Mouse (Mus musculus) heart, embryonic 16.5 days (tissue): ENCODE results near the gene Cox11. TPM values are rescaled to one million over a fixed set of nuclear protein-coding genes. Genes with fewer than 3 reads are reported as not detected.

Source experiments
- ATAC-seq: fragments of 200-750 bp; cut with Nextera tagmentation; replicated peaks from 2 replicates; pipeline ENCODE4 v1.8.0; 2017; ENCODE audit warnings: moderate number of reproducible peaks; ENCODE audit not compliant: insufficient read depth, low FRiP score; ENCODE audit errors: extremely low read depth
- H3K27ac ChIP-seq: fragments of 300-500 bp; sonication (generic); 2 replicates; pipeline ENCODE4 v1.5.1; 2014; ENCODE audit warnings: mild to moderate bottlenecking, low read length, control low read depth, moderate library complexity
- H3K27me3 ChIP-seq: fragments of 300-500 bp; sonication (generic); 2 replicates; pipeline ENCODE4 v1.6.1; 2014; ENCODE audit warnings: low read length, mixed read lengths; ENCODE audit not compliant: control insufficient read depth, insufficient read depth
- H3K36me3 ChIP-seq: fragments of 300-500 bp; sonication (generic); 2 replicates; pipeline ENCODE4 v1.6.1; 2014; ENCODE audit not compliant: control insufficient read depth, insufficient read depth
- H3K4me1 ChIP-seq: fragments of 300-500 bp; sonication (generic); 2 replicates; pipeline ENCODE4 v1.6.1; 2014; ENCODE audit warnings: low read length, mixed read lengths; ENCODE audit not compliant: control insufficient read depth, insufficient read depth
- H3K4me2 ChIP-seq: fragments of 300-500 bp; sonication (generic); 2 replicates; pipeline ENCODE4 v1.6.1; 2014; ENCODE audit warnings: low read depth, mild to moderate bottlenecking, control low read depth, low read length
- H3K4me3 ChIP-seq: fragments of 300-500 bp; sonication (generic); 2 replicates; pipeline ENCODE4 v1.5.1; 2014; ENCODE audit warnings: mild to moderate bottlenecking, control low read depth, low read length
- H3K9ac ChIP-seq: fragments of 300-500 bp; sonication (generic); 2 replicates; pipeline ENCODE4 v1.6.1; 2014; ENCODE audit warnings: low read length, control low read depth
- H3K9me3 ChIP-seq: fragments of 300-500 bp; sonication (generic); replicated peaks from 2 replicates; pipeline ENCODE4 v1.6.1; 2016; ENCODE audit warnings: low read length; ENCODE audit not compliant: control insufficient read depth
- WGBS: fragments of 180-500 bp; shearing (Covaris S2); extraction: QIAGEN DNeasy Blood & Tissue Kit; methylation state at CpG from one replicate; pipeline ENCODE4 v1.1.7; 2014; 5-methylcytosine and 5-hydroxymethylcytosine counted together
- polyA plus RNA-seq: library from polyadenylated mRNA; unstranded; fragments of >200 nt; fragmentation: Nextera tagmentation; extraction: Ambion mirVana; gene quantifications from 2 replicates; pipeline ENCODE4 v1.2.1, GENCODE M21; 2015

Gene Cox11
- polyA plus RNA-seq, 1 experiment from 2014 or later = 40.4 TPM

DNA sequence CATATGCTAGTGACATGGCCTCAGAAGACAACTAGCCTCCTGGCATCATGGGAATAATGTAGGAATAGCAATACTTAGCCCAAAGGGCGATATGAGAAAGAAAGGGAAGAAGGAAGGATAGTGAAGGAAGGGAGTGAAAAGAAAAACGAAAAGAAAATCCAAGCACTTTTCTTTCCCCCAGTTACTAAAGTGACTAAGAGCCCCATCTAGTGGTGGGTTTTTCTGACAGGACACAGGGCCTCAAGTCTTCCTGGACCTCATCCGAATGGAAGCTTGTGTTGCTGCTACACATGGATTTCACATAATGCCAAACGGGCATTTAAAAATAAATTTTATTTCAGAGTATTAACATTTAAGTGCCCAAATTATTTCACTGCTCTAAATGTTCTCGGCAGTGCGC, 14.5 kb upstream of the Cox11 start:
- H3K4me1 ChIP-seq = no peaks in the 10 kb centered on the region
- H3K9ac ChIP-seq = no peak overlapping the region
- no peak for ATAC-seq
- H3K27me3 ChIP-seq = no peaks in the 10 kb centered on the region
- no peak overlapping the region for H3K27ac ChIP-seq
- no peaks in the 10 kb centered on the region for H3K9me3 ChIP-seq
- no peak overlapping the region for H3K4me3 ChIP-seq
- H3K36me3 ChIP-seq = no peaks in the 10 kb centered on the region
- WGBS = 46% methylated on average over 6 of the region's 6 CpGs
- H3K4me2 ChIP-seq = no peak overlapping the region

DNA sequence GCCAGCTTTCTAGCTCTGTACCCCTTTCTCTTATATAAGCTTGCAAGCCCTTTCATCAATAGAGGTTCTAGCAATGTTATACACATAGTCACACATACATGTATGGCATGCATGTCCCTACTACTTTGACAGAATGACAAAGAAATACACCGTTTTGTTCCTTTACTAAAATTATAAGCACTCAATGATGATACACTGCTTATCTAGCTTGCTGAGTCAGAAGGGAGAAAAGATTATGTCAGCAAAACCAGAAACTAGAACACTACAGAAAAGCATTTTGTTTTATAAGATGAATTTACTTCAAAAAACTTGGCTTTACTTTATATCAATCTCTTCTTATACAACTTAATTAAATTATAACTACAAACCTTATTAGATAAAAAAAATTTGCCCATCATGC, 12.8 kb upstream of the Cox11 start:
- H3K27ac ChIP-seq = no peak overlapping the region

DNA sequence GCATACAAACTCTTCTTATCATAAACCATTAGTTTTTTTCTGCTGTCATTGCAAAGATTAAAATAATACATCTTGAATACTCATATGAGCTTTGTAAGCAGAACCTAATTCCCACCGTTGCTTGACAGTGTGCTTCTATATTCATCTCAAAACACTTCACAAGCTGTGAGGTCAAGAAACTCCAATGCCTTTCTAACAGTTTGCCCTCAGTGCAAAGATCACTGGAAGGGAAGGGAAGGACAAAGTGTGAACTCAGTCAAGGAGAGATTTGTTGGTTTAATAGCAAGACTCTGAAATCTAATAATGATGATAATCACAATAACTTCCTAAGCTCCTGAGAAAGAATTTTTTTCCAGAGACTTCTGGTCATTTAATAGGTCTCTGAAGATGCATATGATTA, 10.2 kb upstream of the Cox11 start:
- Histone ChIP-seq H3K9me3 (no peaks in the 10 kb centered on the region), H3K27ac (no peak overlapping the region), H3K9ac (no peak overlapping the region), H3K36me3 (no peaks in the 10 kb centered on the region), H3K4me2 (no peak overlapping the region), H3K27me3 (no peaks in the 10 kb centered on the region), H3K4me1 (no peaks in the 10 kb centered on the region), H3K4me3 (no peak overlapping the region)
- no peak for ATAC-seq
- WGBS = 65% methylated on average over 1 of the region's 1 CpGs

More for the DNA sequence above, 12.8 kb upstream of the Cox11 start:
- ATAC-seq = no peak
- Histone ChIP-seq H3K9me3 (no peaks in the 10 kb centered on the region), H3K4me2 (no peak overlapping the region), H3K4me1 (no peaks in the 10 kb centered on the region), H3K9ac (no peak overlapping the region), H3K36me3 (no peaks in the 10 kb centered on the region), H3K27me3 (no peaks in the 10 kb centered on the region), H3K4me3 (no peak overlapping the region)
- 70% methylated on average over 1 of the region's 1 CpGs for WGBS

DNA sequence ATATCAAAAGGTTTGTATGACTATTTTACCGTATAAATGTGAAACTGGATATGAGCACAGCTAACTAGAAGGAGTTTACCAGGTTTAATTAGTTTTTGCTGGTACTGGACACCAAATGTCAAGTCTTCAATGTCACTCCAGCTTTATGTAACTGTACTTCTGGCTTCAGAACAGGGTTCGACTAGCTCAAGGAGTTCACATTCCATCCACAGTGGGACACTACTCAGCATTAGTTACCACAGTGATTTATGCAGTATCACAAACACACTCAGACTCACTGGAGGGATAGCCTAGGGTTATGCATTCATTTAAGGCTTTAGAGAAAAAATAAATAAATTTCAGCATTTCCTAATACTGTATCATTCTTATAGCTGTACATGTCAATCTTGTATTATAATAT, 5.5 kb upstream of the Cox11 start:
- Histone ChIP-seq H3K9me3 (no peaks in the 10 kb centered on the region), H3K4me1 (peaks cover 6% of the 10 kb centered on the region), H3K27me3 (no peaks in the 10 kb centered on the region), H3K4me2 (no peak overlapping the region), H3K9ac (no peak overlapping the region), H3K27ac (no peak overlapping the region), H3K36me3 (no peaks in the 10 kb centered on the region), H3K4me3 (no peak overlapping the region)
- ATAC-seq = no peak
- 68% methylated on average over 2 of the region's 2 CpGs for WGBS

- no peak for ATAC-seq
- H3K27me3 ChIP-seq = no peaks in the 10 kb centered on the region
- 80% methylated on average over 3 of the region's 3 CpGs for WGBS
- no peak overlapping the region for H3K4me3 ChIP-seq
- peaks cover 9% of the 10 kb centered on the region for H3K4me1 ChIP-seq
- no peaks in the 10 kb centered on the region for H3K36me3 ChIP-seq
- no peak overlapping the region for H3K4me2 ChIP-seq
- no peak overlapping the region for H3K9ac ChIP-seq
- H3K9me3 ChIP-seq = no peaks in the 10 kb centered on the region
- no peak overlapping the region for H3K27ac ChIP-seq
Observed at GRCm38 (mm10) chr11:90634661-90635060, 3.3 kb upstream of the Cox11 start.

DNA sequence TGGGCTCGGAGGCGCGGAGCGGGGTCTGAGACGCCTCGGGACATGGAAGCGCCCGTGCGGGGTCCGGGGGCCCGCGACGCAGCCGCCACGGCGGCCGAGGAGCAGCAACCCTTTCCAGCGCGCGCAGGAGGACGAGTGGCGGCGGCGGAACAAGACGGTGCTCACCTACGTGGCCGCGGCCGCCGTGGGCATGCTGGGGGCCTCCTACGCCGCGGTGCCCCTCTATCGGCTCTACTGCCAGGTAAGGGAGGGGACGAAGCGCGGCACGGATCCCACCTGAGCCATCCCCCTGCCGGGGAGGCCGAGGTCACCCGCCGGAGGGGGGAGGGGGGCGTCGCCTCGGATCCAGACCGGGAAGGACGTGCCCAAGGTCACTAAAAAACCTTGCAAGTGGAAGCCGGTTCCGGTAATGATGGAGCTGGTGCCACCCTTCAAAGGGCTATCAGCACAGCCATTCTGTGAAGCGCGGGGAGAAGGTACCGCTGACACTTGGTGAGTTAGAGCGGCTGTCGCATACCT, 398 bp downstream of the Cox11 start:
- Histone ChIP-seq H3K4me1 (peaks cover 14% of the 10 kb centered on the region), H3K9me3 (no peaks in the 10 kb centered on the region), H3K4me2 (peak overlapping the region; percentile 67), H3K27me3 (no peaks in the 10 kb centered on the region), H3K27ac (peak overlapping the region; percentile 95), H3K4me3 (peak overlapping the region; percentile 100), H3K9ac (peak overlapping the region; percentile 98), H3K36me3 (peaks cover 2% of the 10 kb centered on the region; the same call in 1 of the 2 replicates)
- no peak for ATAC-seq
- under 1% methylated on average over 34 of the region's 54 CpGs for WGBS

- Histone ChIP-seq H3K4me1 (peaks cover 2% of the 10 kb centered on the region; the same call in 1 of the 2 replicates), H3K27me3 (no peaks in the 10 kb centered on the region), H3K4me2 (no peak overlapping the region), H3K9ac (no peak overlapping the region), H3K4me3 (no peak overlapping the region), H3K27ac (no peak overlapping the region), H3K9me3 (no peaks in the 10 kb centered on the region), H3K36me3 (peaks cover 41% of the 10 kb centered on the region)
- 84% methylated on average over 6 of the region's 6 CpGs for WGBS
- no peak for ATAC-seq
Observed at GRCm38 (mm10) chr11:90649777-90650176, 11.8 kb downstream of the Cox11 start.

DNA sequence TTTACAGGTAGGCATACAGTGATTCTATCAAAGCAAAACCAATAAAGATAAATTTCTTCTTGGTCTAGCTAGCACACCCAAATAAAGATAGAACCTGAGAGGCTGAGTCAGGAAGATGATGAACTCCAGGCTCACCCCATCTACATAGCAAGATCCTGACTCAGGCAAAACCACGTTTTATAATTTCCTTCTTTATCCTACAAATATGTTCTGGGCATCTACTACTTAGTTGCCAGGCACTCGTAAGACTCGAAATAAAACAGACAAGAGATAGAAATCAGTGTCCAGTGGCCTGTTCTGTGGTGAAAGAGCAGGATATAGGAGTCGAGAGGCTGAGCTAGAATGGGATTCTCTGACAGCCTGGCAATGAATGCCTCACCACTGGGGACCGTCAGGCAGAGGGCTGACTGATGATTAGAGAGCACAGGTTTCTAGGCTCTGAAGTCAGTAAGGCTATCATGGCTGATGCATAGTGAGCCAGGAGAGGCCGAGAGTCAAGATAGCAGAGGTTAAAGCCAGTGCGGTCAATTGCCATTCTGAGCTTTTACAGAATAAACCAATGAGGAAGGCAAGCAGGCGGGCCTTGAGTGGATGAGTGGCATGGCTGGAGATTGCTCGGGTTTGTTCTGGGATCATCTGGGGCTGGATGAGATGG, 12.4 kb downstream of the Cox11 start:
- no peak overlapping the region for H3K4me2 ChIP-seq
- no peak overlapping the region for H3K9ac ChIP-seq
- no peaks in the 10 kb centered on the region for H3K9me3 ChIP-seq
- peaks cover 37% of the 10 kb centered on the region for H3K36me3 ChIP-seq
- no peaks in the 10 kb centered on the region for H3K27me3 ChIP-seq
- ATAC-seq = no peak
- H3K4me1 ChIP-seq = peaks cover 2% of the 10 kb centered on the region; the same call in 1 of the 2 replicates
- 47% methylated on average over 9 of the region's 9 CpGs for WGBS
- H3K4me3 ChIP-seq = no peak overlapping the region
- no peak overlapping the region for H3K27ac ChIP-seq

DNA sequence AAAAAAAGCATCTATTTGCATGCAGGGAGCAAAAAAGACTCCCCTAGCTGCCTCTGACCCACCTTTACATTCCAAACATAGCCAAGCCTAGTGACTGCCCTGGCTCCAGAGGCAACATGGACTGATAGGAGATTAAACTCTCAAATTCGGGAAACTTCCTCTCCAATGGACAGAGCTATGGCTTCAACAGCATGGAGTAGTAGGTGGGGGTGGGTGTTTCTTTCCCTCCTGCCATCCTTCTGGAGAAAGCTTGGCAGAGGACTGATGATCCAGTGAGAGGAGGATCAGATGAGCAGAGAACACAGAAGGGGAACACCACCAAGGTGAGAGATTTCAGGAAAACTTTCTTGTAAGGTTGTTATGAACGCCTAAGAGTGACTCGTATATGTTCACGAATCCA, 14.6 kb downstream of the Cox11 start:
- no peak for ATAC-seq
- peaks cover 2% of the 10 kb centered on the region; the same call in 1 of the 2 replicates for H3K4me1 ChIP-seq
- no peaks in the 10 kb centered on the region for H3K27me3 ChIP-seq
- H3K9me3 ChIP-seq = no peaks in the 10 kb centered on the region
- H3K9ac ChIP-seq = no peak overlapping the region
- no peak overlapping the region for H3K27ac ChIP-seq
- peaks cover 39% of the 10 kb centered on the region for H3K36me3 ChIP-seq
- no peak overlapping the region for H3K4me2 ChIP-seq
- no peak overlapping the region for H3K4me3 ChIP-seq
- 81% methylated on average over 4 of the region's 4 CpGs for WGBS
